Mouse (Mus musculus): ENCODE measurements around the gene Tspan31.

DNA sequence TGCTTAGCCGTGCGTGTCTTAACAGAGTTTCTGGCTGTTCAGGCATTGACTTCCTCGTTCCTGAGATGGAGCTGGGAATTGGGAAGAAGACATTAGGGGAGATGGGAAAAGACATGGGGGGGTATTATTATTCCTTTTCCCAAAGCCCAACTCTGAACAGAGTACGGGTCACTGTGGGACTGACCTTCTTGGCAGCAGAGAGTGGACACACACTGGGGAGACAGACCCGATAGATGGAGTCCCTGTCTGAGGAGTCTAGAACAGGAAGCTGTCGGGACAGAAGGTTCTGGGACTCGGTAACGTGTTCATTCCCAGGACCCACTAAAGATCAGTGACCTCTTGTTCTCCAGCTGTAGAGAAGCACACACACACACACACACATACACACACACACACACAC is 5.6 kb upstream of the Tspan31 start:
- TF ChIP-seq CTCF (IDR thresholded peaks at IDR 0.05; ENCODE audit: borderline replicate concordance, insufficient read depth, low read length) (no peak), POLR2A (IDR thresholded peaks at IDR 0.05; ENCODE audit: low read depth, low read length) (no peak)

Data from embryonic fibroblast, embryonic 13.5 days (primary cell).